Mouse (Mus musculus) liver, postnatal 0 days (tissue): Measurements from ENCODE around the gene Hpse2.

Source experiments
- CTCF ChIP-seq: sonication (generic); IDR thresholded peaks from 2 replicates; pipeline ENCODE4 v1.5.1; 2016; ENCODE audit warnings: antibody characterized with exemption, low read depth
- EP300 ChIP-seq: IDR thresholded peaks from 2 replicates; pipeline ENCODE4 v1.6.1; 2016; ENCODE audit warnings: antibody characterized with exemption, low read depth, mild to moderate bottlenecking

DNA sequence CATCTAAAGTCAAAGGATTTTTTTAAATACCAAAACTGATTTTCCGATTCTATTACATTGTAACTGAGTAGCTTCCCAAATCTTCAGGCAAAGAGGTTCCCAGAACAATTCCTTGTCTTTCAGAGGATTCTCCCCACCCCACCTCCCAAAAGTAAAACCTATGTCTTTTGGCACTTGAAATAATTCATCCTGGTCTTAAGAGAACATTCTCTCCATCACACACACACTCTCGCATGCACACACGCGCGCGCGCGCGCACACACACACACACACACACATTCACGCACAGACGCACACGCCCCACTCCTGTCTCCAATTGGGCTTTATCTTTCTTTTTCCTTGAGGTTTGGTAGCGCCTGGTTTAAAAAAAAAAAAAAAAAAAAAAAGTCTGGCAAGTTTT is 2.7 kb downstream of the Hpse2 start:
- TF ChIP-seq CTCF, result no peak
- no peak for TF ChIP-seq EP300
